Mouse (Mus musculus) central nervous system, embryonic 18 days (tissue): ENCODE results near the gene 2610528J11Rik. TPM values are rescaled to one million over a fixed set of nuclear protein-coding genes. Genes with fewer than 3 reads are reported as not detected.

ENCODE experiments used
- polyA plus RNA-seq: library from polyadenylated mRNA; depleted of rRNA; stranded (reverse); fragments of >200 nt; gene quantifications from 2 replicates; pipeline ENCODE4 v1.2.3, GENCODE M21; 2012; rRNA removed

Gene 2610528J11Rik
- polyA plus RNA-seq, result 0.05 and 0.34 TPM in 2 replicates

GRCm38 (mm10) chr4:118526408-118527334, at the start of gene 2610528J11Rik:
Gene 2610528J11Rik (plus strand): TSS chr4:118526999.

GRCm38 (mm10) chr4:118489717-118490132, 37.1 kb upstream of the 2610528J11Rik start, which contains the start of gene Tie1:
Gene Tie1 (minus strand): TSS chr4:118490061.

GRCm38 (mm10) chr4:118543592-118544260, 16.9 kb downstream of the 2610528J11Rik start, which contains the start of gene Tmem125:
Gene Tmem125 (minus strand): TSS chr4:118544044.

Other genes with a start within 250 kb of the 2610528J11Rik start
- 78.8 and 90.6 TPM in 2 replicates for gene Ptprf, start 235.6 kb upstream of the 2610528J11Rik start, polyA plus RNA-seq
- gene Szt2, start 117.7 kb upstream of the 2610528J11Rik start, polyA plus RNA-seq, result 27.6 and 31.4 TPM in 2 replicates
- gene Med8, start 117.7 kb upstream of the 2610528J11Rik start, polyA plus RNA-seq, result 84.1 and 84.8 TPM in 2 replicates
- 46.5 and 49.8 TPM in 2 replicates for gene Elovl1, start 98.9 kb upstream of the 2610528J11Rik start, polyA plus RNA-seq
- 25.4 and 26.0 TPM in 2 replicates for gene Cdc20, start 89.6 kb upstream of the 2610528J11Rik start, polyA plus RNA-seq
- 0.03 TPM in 2 replicates for gene Mpl, start 69.5 kb upstream of the 2610528J11Rik start, polyA plus RNA-seq
- 12.6 and 13.4 TPM in 2 replicates for gene Tie1, start 36.9 kb upstream of the 2610528J11Rik start, polyA plus RNA-seq
- 0.45 and 0.92 TPM in 2 replicates for gene Tmem125, start 17.0 kb downstream of the 2610528J11Rik start, polyA plus RNA-seq
- gene Cfap57, start 93.8 kb downstream of the 2610528J11Rik start, polyA plus RNA-seq, result 0.92 and 1.3 TPM in 2 replicates
- gene Ebna1bp2, start 93.8 kb downstream of the 2610528J11Rik start, polyA plus RNA-seq, result 88.1 and 94.5 TPM in 2 replicates
- gene Olfr62, start 132.0 kb downstream of the 2610528J11Rik start, polyA plus RNA-seq, result not detected in 2 replicates
- 0.01 and 0.08 TPM in 2 replicates for gene Olfr1342, start 165.8 kb downstream of the 2610528J11Rik start, polyA plus RNA-seq
- not detected in 2 replicates for gene Olfr1341, start 176.5 kb downstream of the 2610528J11Rik start, polyA plus RNA-seq
- gene Olfr1340, start 193.1 kb downstream of the 2610528J11Rik start, polyA plus RNA-seq, result not detected in 2 replicates
- gene Olfr1339, start 205.2 kb downstream of the 2610528J11Rik start, polyA plus RNA-seq, result not detected in 2 replicates
- gene Olfr1338, start 231.7 kb downstream of the 2610528J11Rik start, polyA plus RNA-seq, result not detected in 2 replicates